Mouse (Mus musculus) E14TG2a.4 (cell line): Measurements from ENCODE around the gene Foxn3.

Source experiments
- CTCF ChIP-seq: conservative IDR thresholded peaks from 2 replicates; pipeline ENCODE4 v1.5.1; 2014; ENCODE audit warnings: low read length
- NANOG ChIP-seq: IDR thresholded peaks from 2 replicates; pipeline ENCODE4 v1.6.1; 2014; ENCODE audit warnings: borderline replicate concordance, low read length, mixed read lengths
- POU5F1 ChIP-seq: IDR thresholded peaks from 2 replicates; pipeline ENCODE4 v1.6.1; 2014; ENCODE audit warnings: low read length, borderline replicate concordance

GRCm38 (mm10) chr12:99496945-99497344, 66.4 kb downstream of the Foxn3 start:
- TF ChIP-seq CTCF (no peak), NANOG (no peak), POU5F1 (no peak)
